Mouse (Mus musculus): ENCODE measurements at regions not wholly inside any gene's neighbourhood (a gene's known extent, or its start where the extent isn't known, plus 50 kb on each side); places are given as distances from the start of the nearest gene placed in this dataset.

DNA sequence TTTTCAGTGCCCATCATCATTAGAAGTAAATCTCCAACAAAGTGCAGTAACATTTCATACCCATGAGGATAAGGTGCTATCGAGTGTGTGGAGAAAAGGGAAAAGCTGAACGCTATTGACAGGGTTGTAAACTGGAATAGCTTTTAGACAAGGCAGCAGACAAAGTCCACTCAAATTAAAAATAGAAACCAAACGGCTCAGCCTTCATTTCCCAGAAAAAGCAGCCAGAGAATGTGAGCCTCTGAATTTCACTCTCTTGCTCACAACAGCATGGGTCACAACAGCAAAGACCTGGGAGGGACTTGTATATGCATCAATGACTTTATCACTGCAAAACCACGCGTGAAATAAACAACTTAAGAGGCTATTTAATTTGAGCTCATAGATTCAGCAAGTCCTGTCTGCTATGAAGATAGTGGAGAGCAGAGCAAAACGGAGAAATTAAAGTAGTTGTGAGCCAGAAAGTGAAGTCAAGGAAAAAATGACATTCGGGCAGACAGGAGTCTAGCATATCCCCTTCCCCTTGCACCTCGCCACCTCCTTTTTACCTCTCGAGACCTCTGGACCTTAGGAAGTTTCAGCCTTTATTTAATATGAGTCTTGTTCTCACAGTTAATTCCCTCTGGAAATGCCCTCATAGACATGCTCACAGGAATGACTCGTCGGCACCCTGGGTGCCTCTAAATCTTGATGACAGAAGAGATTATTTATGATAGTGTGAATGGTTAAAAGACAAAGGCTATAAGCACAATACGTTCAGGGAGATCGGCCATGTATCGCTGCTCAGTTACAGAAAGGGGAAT lies 261.9 kb downstream of the Gm4340 start:
- peak overlapping the region; percentile 22; the same call in 1 of the 2 replicates for H3K9ac ChIP-seq (ENCODE audit: low read length)
- H3K4me1 ChIP-seq (ENCODE audit: control insufficient read depth, insufficient read depth, low read length) = no peaks in the 10 kb centered on the region; the same call in 1 of the 2 replicates
- no peak overlapping the region for H3K27ac ChIP-seq (ENCODE audit: low read depth, low read length)
- no peaks in the 10 kb centered on the region for H3K36me3 ChIP-seq (ENCODE audit: control insufficient read depth, insufficient read depth, low read length)
- ATAC-seq (ENCODE audit: insufficient read depth, low FRiP score, low TSS enrichment) (peak; percentile 76), DNase-seq (ENCODE audit: low spot score) (peak; percentile 16)
- H3K4me2 ChIP-seq (ENCODE audit: low read depth) = peak overlapping the region; percentile 24
- H3K27me3 ChIP-seq (ENCODE audit: control insufficient read depth, insufficient read depth, low read length) = no peaks in the 10 kb centered on the region
- 40% methylated on average over 14 of the region's 14 CpGs for WGBS
- no peaks in the 10 kb centered on the region for H3K9me3 ChIP-seq (ENCODE audit: control insufficient read depth, low read length)
- no peak overlapping the region for H3K4me3 ChIP-seq (ENCODE audit: low read depth, low read length)

DNA sequence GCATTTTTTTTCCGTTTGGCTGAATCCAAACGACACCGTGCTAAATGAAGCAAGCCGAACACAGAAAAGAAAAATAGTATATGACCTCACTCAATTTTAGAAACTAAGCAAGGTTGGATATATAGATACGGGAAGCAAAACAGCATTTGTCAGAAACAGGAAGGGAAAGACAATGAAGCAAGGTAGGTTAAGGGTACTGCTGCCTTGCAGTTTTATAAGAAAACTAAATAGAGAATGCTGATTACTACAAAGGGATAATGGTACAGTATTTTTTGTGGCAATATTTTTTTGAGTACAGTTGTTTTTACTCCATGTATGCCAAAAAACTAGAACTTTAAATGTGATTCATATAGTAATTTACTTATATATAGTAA lies 262.5 kb downstream of the Gm4340 start:
- Histone ChIP-seq H3K36me3 (ENCODE audit: control insufficient read depth, insufficient read depth, low read length) (no peaks in the 10 kb centered on the region), H3K9me3 (ENCODE audit: control insufficient read depth, low read length) (no peaks in the 10 kb centered on the region), H3K4me3 (ENCODE audit: low read depth, low read length) (no peak overlapping the region), H3K4me1 (ENCODE audit: control insufficient read depth, insufficient read depth, low read length) (no peaks in the 10 kb centered on the region; the same call in 1 of the 2 replicates), H3K27me3 (ENCODE audit: control insufficient read depth, insufficient read depth, low read length) (no peaks in the 10 kb centered on the region), H3K27ac (ENCODE audit: low read depth, low read length) (no peak overlapping the region), H3K4me2 (ENCODE audit: low read depth) (peak overlapping the region; percentile 24), H3K9ac (ENCODE audit: low read length) (peak overlapping the region; percentile 22; the same call in 1 of the 2 replicates)
- 29% methylated on average over 5 of the region's 5 CpGs for WGBS
- DNase-seq (ENCODE audit: low spot score) = no peak
- no peak for ATAC-seq (ENCODE audit: insufficient read depth, low FRiP score, low TSS enrichment)

DNA sequence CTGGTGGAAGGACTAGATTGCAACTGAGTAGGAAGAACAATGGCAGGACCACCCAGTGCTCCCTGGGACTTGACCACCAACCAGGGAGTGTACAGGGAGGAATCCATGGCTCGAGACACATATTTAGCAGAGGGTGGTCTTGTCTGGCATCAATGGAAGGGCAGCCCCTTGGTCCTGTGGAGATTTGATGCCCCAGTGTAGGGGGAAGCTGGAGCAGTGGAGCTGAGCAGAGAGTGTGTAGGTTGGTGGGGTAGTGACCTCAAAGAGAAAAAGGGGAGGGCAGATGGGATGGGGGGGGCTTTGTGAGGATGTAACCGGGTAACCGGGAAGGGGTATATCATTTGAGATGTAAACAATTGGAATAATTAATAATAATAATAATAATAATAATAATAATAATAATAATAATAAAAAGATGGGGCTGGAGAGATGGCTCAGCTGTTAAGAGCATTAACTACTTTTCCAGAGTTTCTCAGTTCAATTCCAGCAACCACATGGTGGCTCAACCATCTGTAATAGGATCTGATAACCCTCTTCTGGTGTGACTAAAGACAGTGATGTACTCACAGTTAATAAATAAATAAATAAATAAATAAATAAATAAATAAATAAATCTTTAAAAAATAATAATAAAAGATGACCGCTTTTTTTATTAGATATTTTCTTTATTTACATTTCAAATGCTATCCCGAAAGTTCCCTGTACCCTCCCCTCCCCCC lies 292.5 kb downstream of the Gm4340 start:
- Histone ChIP-seq H3K4me3 (ENCODE audit: low read depth, low read length) (no peak overlapping the region), H3K4me2 (ENCODE audit: low read depth) (no peak overlapping the region), H3K36me3 (ENCODE audit: control insufficient read depth, insufficient read depth, low read length) (no peaks in the 10 kb centered on the region), H3K9me3 (ENCODE audit: control insufficient read depth, low read length) (no peaks in the 10 kb centered on the region), H3K27ac (ENCODE audit: low read depth, low read length) (no peak overlapping the region), H3K4me1 (ENCODE audit: control insufficient read depth, insufficient read depth, low read length) (no peaks in the 10 kb centered on the region), H3K27me3 (ENCODE audit: control insufficient read depth, insufficient read depth, low read length) (no peaks in the 10 kb centered on the region), H3K9ac (ENCODE audit: low read length) (no peak overlapping the region)
- no peak for DNase-seq (ENCODE audit: low spot score)
- ATAC-seq (ENCODE audit: insufficient read depth, low FRiP score, low TSS enrichment) = peak; percentile 52
- WGBS = 94% methylated on average over 5 of the region's 5 CpGs

DNA sequence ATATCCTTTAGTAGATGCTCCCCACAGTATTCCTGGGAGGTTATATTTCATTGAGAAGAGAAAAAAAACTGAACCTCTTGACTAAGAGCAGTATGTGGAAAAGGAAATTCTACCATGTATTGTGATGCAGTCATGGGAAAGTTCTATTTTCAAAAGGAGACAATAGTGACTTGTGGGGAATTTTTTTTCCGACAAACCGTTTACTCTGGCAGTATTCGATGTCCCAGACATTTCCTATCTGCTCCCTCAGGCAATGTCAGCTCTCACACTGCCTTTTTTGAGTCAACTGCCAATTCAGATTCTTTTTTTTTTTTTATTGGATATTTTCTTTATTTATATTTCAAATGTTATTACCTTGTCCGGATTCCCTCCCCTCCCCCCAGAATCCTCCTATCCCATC lies 295.5 kb downstream of the Gm4340 start:
- Histone ChIP-seq H3K4me2 (ENCODE audit: low read depth) (no peak overlapping the region), H3K4me1 (ENCODE audit: control insufficient read depth, insufficient read depth, low read length) (no peaks in the 10 kb centered on the region), H3K4me3 (ENCODE audit: low read depth, low read length) (no peak overlapping the region), H3K27ac (ENCODE audit: low read depth, low read length) (no peak overlapping the region), H3K36me3 (ENCODE audit: control insufficient read depth, insufficient read depth, low read length) (no peaks in the 10 kb centered on the region), H3K27me3 (ENCODE audit: control insufficient read depth, insufficient read depth, low read length) (no peaks in the 10 kb centered on the region), H3K9me3 (ENCODE audit: control insufficient read depth, low read length) (no peaks in the 10 kb centered on the region), H3K9ac (ENCODE audit: low read length) (no peak overlapping the region)
- 91% methylated on average over 4 of the region's 4 CpGs for WGBS
- no peak for ATAC-seq (ENCODE audit: insufficient read depth, low FRiP score, low TSS enrichment)
- DNase-seq (ENCODE audit: low spot score) = no peak

DNA sequence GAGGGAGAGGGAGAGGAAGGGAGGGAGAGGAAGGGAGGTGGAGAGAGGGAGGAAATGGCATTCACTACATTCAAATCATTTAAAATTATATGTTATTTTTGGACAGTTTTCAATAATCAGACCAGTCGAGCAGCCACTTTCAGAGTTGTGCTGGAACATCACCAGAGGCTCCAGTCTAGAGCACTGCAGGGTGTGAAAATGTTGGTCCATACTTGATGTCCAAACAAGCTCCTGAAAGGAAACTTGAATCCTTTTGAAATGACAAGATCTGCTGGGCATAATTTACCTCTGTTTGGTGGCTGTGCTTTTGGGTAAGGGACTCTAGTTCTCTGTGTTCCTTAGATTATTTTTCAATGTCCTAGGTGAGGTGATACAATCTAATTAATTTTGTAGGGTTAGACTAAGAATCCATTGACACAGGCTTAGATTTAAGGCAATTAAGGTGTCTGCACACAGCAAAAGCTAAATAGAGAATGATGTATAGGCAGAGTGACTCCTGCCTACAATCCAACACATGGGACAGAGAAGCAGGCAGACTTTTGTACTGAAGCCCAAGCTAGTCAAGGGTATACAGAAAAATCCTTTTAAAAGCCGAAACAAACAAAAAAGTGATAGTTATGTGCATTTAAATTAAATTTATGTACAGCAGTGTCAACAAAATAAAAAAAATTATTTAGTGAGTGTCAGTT lies 297.2 kb downstream of the Gm4340 start:
- Histone ChIP-seq H3K9me3 (ENCODE audit: control insufficient read depth, low read length) (no peaks in the 10 kb centered on the region), H3K4me1 (ENCODE audit: control insufficient read depth, insufficient read depth, low read length) (no peaks in the 10 kb centered on the region), H3K9ac (ENCODE audit: low read length) (no peak overlapping the region), H3K4me3 (ENCODE audit: low read depth, low read length) (no peak overlapping the region), H3K27ac (ENCODE audit: low read depth, low read length) (no peak overlapping the region), H3K36me3 (ENCODE audit: control insufficient read depth, insufficient read depth, low read length) (no peaks in the 10 kb centered on the region), H3K4me2 (ENCODE audit: low read depth) (no peak overlapping the region), H3K27me3 (ENCODE audit: control insufficient read depth, insufficient read depth, low read length) (no peaks in the 10 kb centered on the region)
- ATAC-seq (ENCODE audit: insufficient read depth, low FRiP score, low TSS enrichment) = no peak
- WGBS = 65% methylated on average over 2 of the region's 2 CpGs
- no peak for DNase-seq (ENCODE audit: low spot score)

Data from neural tube, embryonic 11.5 days (tissue).